Mouse (Mus musculus) kidney, postnatal 4 days (tissue): ENCODE measurements at regions not wholly inside any gene's neighbourhood (a gene's known extent, or its start where the extent isn't known, plus 50 kb on each side); places are given as distances from the start of the nearest gene placed in this dataset.
"Not testable (repeated sequence)": the region's sequence is repeated elsewhere in the genome, so short reads cannot be mapped to it uniquely, and the experiment has no call there.

Experiments used
- DNase-seq, 2 experiments: peaks; one replicate each; pipeline ENCODE4 v3.0.0; 2021; ENCODE audit warnings: mixed read lengths in 2 of 2

DNA sequence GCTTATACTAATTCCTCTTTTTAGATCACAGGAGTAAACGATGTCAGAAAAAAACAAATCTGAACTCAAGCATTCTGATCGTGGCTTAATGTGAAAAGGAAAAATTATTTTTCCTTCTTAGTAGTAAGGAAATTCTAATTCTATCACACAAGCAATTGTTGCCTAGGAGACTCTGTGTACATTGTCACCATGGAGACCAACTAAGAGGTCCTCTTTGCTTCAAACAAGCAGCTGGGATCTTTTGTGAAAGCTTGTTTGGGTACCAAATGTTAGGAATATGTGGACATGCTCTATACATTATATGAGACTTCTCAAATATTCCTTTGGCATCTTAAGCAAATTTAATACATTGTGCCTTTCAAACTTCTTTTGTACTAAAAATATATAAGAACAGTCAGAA lies 345.9 kb upstream of the Atp10a start:
- DNase-seq: no peak

DNA sequence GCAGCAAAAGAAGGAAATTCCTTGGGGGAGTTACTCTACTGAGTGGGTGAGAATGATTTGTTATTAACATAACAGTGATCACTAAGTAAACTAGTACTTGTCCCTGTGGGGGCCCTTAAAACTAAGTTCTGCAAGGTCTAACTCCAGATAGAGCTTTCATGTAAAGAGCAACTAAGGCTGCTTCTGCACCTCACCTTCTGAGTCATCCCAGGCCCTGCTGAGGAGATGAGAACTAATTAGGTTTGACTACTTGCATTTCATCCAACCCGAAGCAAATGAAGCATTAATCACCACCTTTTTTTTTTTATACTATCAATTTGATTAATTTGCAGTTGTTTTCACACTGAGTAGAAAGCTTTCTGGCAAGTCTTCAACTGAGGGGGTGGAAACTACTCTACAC lies 333.6 kb upstream of the Atp10a start:
- DNase-seq: no peak

DNA sequence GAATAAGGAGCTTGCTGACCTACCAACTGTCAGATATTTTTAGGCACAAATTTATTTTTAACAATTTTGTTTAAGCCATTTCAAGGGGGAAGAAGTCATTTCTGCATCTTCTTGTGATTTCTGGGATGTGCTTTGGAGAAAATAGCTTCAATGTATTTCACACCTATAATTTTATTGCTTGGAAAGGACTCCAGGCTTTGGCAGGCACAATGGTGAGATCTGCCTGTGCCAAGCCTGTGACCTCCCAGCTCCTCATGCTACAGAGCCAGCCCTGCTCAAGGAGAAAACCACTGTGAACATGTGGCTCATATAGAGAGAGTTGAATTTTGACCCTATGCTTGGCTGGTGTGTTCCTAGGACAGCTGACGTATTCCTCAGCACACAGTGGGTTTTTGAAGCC lies 288.6 kb upstream of the Atp10a start:
- DNase-seq: no peak

DNA sequence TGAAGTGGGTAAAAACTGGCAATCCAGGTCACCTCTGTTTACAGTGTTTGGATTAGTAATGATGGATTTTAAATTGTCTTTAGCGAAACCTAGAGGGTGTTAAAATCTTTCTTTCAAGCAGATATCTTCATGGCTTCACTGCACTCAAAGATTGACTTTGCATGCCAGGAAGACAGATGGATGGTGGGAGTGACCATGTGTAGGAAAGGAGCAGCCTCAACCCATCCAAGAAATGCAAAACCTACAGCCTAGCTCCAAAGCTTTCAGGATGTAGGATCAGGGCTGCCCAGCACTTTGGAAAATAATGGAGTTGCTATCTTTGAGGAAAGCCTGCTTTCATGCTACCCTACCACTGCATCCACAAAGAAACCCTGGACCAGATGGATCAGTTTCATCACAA lies 272.6 kb upstream of the Atp10a start:
- DNase-seq: no peak

DNA sequence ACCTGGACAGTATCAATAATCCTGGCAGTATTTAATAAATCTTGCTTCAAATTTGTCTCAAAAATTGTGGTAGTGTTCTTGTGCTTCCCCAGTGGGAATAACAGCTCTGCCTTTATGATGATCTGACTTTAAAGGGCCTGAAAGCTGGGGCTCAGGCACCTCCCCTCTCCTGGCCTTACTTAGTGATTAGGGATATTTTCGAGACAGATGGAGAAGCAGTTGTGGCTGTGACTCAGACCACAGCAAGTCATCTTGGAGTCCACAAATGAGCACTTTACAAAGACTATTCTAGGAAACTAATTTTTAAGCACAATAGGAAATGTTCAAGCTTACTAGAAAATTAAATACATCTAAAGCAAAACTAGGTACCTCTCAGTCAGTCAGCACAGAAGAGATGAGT lies 267.6 kb upstream of the Atp10a start:
- no peak for DNase-seq

DNA sequence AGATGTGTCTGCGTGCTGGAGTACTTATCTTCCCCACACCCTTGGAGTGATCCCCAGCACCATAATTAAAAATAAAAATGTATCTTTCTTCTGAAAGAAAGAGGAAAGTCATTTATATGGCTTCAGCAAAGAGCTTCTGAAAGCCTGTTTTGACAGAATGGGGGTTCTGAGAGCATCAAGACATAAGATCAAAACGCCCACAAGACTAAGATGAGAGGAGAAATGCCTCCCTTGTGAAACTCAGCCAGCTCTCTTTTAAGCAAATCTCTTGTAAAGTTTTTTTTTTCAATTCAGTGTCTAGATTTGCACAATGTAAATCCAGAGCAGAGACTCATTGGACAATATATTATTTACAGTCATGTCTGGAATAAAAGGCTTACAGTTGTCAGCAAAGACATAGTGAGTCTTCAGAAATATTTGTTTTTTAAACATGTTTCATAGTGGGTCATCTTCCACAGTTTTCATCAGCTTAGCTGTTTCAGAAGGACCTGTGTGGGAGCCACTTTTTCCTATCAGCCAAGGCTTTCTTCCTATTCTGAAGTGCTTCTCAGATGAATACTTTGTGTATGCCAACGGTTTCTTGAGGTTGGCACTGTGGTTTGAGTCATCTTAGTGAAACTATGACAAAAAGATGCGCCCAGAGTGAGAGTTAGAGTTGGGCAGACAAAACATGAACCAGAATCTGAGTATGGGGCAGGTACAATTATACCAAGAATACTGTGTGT lies 263.4 kb upstream of the Atp10a start:
- DNase-seq: no peak

DNA sequence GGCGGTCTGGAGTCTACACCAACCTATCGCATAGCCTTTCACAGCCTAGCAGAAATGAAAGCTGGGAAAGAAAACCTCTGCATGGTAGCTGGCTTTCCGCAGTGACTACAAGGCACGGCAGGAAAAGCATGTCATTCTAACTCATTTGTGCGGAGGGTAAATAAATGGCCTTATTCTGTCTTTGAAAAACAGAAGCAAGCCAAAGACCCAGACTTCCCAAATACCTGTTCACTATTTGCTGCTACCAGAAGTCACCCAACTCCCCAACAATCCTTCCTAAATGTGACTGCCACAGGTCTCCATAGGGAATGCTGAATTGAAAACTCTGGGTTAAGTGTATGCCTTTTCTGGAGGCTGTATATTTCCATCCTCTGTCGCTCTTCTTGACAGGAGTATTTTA lies 258.0 kb upstream of the Atp10a start:
- no peak for DNase-seq

DNA sequence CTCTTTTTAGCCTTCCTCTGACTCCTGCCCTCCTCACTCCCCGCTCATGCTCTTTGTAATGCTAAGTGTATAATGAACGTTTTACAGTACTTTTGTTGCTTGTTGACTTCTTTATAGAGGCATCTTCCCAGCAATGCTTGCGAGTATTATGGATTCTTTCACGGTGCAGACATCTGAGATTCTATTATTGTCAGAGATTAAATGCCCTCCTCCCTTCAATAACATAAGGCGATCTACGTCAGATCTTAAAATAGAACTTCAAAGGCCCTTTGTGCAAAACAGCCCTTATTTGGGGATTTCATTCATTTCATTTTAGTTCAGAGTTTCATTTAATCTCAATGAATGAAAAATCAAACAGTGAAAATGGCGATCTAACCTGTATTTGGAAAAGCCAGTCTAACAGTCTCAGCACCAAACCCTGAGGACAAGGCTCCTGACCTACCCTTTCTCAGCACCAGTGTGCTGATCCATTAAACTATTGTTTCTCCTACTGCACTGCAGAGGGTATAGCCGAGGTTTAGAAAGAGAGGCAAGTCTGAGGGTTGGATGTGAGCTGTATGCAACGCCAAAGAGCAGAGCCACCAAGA lies 257.3 kb upstream of the Atp10a start:
- no peak for DNase-seq

DNA sequence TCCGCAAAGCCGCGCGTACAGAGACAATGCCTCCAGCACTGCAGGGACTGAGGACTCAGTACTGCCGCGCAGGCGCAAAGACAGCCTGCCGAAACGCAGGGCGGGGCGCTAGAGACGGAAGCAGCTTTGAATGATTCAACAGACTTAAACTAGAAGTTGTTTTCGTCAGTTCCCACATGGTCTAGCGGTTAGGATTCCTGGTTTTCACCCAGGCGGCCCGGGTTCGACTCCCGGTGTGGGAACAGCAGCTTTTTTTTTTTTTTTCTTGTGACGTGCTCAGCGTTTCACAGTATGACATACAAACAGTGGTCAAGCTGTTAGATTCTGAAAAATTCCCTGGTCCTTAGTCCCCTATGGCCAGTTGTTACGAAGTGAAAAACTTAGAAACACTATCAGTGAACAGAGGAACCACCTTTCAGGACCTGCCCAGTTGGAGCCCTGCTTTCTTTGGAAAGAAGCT lies 256.8 kb upstream of the Atp10a start:
- DNase-seq: peak; percentile 91 to 95

DNA sequence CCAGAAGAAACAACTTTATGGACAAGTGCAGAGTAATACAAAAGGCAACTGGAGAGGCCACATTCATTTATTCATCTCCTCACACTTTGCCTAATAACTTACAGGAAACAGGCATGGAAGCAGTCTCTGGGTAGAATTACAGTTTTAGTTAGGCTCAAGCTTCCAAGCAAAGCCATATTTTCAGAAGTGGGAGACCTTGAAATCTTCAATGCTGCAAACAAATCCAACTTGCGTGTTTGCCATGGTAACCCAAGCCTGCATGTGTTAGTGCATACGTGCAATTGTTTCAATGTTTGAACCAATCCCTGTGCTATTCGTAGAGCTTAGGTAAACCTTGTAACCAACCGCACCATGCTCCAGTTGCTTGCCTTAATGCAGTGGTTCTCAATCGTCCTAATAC lies 256.3 kb upstream of the Atp10a start:
- DNase-seq: no peak

DNA sequence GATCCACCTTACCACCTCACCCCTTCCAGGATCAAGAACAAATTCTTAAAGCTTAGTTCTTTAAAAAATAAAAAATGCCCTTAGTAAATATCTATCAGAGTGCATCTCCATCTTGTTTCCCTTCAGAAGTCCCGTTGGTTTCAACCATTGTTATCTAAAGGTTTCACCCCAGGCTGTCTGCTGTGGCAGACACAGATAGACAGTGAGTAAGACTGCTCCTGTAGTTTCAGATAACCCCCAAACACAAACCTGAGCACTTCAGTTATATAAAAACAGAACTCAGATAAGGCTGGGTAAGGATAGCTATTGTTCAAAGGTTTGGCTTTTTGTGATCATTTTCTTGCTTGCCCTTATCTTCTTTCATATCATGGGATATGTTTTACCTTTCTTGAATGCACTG lies 255.4 kb upstream of the Atp10a start:
- DNase-seq: no peak

DNA sequence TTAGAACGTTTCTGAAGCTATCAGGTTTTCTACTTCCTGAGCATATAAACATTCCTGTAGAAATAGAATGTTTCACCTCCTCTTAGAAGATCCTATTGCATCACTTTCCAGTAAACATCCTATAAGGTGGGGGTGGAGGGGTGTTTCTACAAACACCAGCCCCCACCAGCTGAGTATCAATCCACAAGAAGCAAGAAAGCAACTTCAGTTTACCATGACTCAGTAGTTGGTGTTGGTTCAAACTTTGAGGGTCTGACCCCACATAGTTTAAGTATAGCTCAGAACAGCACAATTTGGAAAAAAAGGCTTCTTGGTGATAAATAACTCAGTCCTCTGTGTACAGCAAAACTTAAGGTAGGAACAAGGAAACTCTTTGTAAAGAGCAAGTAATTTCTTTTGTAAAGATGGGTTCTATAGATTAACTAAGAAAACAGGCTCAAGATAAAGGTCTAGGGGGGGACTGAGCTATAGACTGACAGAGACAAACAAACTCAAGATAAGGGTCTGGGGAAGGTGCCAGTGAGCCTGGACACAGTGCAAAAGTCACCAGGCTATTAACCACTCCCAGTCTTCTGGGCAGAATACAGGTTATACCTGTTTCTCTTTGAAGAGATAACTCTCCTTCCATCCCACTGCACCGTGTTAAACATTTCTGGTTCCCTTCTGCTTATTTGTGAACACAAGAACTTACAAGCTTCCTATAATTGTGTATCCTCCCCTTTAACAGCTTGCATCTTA lies 218.9 kb upstream of the Atp10a start:
- DNase-seq: no peak

DNA sequence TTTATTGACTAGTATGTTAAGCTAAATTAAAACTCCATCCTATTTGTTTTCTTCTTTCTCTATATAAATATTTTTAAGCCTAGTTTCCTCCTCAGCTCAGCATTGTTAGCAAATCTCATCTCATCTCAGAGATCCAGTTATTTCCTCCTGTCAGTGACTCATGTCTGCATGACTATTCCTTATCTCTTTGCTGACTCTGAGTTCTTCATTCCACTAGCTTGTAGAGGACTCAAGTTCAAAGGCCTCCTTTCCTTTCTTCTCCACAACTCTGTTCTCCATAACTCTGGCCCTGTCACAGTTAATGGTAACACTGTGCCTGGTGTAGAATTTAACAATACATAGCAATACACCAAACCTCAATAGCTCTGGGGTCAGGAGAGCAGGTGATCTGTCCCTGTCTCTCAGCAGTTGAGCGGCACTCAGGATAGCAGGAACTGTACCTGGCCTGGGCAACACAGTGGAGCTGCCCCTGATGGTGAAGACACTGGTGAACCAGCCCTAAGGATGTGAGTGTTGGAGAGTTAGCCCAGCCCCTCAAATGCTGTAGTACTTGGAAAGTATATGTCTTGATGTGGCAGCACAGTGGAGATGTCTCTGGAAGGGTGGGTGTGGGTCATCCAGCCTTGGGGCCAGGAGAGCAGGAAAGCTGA lies 213.3 kb upstream of the Atp10a start:
- no peak for DNase-seq

DNA sequence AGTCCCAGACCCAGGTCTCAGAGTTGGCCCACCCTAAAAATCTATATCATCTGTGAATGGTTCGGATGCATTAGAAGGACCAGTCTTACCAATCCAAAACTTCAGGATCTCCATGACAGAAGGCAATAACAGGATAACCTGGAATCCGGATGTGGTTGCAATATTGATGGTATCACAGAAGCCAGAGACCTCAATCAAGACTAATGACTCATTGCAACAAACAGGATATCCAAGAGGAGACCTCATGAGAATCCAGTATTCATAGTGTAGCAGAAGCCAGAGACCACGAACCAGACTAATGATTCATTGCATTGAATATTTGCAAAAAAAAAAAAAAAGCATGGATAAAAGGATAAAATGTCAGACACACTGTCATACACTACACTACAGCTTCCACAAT lies 212.7 kb upstream of the Atp10a start:
- no peak for DNase-seq

DNA sequence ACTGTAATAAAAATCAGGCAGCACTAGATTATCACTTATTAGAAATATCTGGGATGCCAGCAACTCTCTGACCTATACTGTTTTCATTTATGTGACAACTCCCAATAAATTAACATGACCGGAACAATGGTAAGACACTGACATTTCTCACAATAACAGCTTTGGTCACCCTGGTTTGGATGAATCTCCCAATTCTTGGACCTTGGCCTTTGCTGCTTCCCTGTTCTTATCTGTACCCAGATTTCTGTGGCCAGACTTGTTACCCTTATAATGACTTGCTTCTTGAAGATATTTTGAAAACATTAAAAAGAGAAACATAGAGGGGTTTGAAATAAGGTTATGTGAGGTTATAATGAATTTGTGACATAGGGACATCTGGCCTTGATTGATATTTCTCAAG lies 210.2 kb upstream of the Atp10a start:
- DNase-seq: no peak

DNA sequence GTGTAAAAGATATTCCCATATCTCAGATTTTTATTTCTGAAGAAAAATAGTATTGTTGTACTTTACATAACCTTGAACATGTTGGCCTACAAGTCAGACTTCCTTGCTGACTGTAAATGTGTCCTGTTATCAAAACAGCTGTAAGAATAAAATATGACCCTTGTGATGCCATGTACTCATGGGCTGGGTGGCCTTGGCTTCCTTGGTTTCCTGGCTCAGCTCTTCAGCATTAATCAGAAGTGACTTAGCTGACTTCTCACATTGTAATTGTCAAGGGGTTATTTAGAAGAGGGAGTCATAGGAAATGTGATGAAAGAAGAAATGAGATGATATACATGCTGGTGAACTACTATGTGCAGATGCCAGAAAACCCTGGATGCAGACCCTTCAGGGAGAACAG lies 209.7 kb upstream of the Atp10a start:
- no peak for DNase-seq

DNA sequence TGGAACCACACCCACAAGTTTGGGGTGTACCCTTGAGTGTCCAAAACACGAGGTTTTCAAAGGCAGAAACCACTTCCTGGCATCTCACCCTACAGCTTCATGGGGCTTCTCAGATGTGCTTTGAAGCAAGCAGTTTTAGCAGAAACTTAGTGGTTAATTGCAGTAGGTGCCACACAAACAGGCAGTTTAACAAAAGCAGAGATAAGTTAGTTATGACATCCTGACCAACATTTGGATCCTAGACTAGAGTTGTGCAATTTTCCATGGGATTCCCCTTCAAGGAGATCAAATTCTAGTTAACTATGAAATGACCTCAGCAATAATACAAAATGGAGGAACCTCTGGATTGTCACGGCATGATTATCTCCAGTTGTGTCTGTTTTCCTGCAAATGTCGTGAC lies 207.2 kb upstream of the Atp10a start:
- no peak for DNase-seq

DNA sequence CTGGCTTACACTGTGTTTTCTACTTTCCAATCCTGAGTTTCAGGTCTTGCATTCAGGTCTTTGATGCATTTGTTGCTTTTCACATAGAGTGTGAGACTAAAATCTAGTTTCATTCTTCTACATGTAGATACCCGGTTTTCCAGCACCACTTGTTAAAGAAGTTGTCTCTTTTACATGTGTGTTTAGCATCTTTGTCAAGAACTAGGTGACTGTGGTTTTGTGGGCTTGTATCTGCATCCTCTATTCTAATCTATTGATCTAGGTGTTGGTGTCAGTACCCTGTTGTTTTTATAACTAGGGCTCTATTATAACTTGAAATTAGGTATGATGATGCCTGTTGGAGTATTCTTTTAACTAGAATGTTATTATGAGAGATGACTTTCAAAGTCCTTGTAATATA lies 204.0 kb upstream of the Atp10a start:
- no peak for DNase-seq

DNA sequence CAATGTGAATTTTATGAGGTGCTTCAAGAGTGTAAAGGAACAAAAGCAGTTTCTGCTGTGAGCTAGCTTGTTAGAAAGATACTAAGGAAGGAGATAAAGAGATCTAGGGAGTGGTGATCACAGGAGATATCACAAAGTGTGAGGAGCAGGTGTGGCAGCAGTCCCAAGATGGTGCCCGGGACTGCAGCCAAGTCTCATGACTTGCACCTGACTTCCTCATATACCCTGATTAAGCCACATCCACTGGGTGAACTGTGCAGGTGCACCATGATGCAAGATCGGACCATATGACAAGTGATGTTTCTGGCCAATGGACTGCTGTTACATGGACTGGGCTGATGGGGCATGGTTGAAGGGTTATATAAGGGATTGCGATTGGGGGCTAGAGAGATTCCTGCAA lies 197.8 kb upstream of the Atp10a start:
- not testable (repeated sequence) for DNase-seq

DNA sequence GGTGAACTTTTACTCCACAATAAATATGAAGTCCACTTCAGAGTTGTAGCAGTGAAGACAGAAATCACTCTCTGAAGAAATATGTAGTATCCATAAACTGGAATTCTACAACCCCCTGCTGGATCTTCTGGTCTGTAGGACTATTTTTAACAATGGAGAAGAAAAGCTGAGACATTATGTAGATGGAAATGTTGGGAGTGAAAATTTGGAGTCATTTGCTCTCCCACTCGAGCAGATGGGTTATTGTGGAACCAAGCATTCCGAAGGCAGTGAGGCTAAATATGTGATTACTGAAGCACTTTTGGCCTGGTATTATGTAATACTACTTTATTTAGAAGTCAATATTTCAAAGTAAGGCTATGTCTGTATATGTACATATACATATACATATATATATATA lies 195.0 kb upstream of the Atp10a start:
- DNase-seq: no peak

DNA sequence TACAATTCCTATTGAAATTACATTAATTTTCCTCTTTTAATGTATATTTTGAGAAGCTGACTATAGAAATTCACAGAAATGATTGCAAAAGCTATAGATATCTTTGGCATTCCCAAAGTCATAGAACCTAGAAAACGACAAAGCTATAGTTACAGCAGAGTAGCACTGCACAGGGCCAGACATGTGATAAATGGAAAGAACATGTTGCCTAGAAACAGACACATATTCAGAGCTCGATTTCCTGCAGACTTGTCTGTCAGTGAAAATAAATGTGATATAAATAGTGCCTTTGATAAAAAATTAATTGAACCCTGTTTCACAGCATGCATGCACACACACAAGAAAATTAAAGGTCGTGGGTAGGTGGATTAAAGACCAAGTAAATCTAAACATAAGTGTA lies 182.8 kb upstream of the Atp10a start:
- DNase-seq: no peak

DNA sequence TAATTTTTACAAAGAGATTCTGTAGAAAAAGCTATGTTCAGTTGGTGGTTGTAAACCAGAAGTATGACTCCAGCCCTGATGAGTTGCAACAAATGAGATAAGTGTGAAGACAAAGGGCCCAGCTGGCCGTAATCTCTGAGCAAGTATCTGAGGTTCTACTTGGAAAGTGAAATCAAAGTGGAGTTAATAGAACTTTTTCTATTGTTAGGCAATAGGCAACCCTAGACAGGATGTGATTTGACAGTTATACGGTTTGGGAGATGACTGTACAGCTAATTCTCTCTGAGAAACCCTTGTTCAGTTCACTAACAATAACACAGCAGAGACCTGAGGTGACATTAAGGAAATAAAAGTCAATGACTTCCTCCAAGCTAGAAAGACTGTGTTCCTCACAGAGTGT lies 180.8 kb upstream of the Atp10a start:
- no peak for DNase-seq

DNA sequence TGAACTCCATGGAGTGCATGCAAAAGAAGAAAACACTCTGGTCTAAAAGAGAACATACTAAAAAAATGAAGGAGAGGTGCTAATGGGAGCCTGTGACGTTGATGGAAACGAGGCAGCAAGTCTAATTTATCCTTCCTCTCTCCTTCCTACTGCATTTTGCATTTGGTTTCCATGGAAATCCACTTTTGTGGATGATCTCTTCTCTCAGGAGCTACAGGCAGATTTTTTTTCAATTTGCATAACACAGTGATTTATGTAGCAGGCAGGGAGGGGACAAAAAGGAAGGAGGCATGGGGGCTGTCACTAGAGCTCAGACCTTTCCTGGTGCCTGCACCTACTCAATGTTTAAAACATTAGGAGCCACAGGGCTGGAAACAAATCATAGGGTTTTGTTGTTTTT lies 167.7 kb upstream of the Atp10a start:
- DNase-seq: no peak
